Mouse (Mus musculus) adrenal gland, postnatal 36 days (tissue): ENCODE results near the gene Loxl3. TPM values are rescaled to one million over a fixed set of nuclear protein-coding genes. Genes with fewer than 3 reads are reported as not detected.

Source experiments
- DNase-seq, 2 experiments: peaks; one replicate each; pipeline ENCODE4 v3.0.0; 2021; ENCODE audit warnings: mixed read lengths in 1 of 2
- microRNA-seq: library from miRNA; unstranded; fragments of <30 nt; microRNA quantifications from one replicate; pipeline ENCODE4 v1.2.0, GENCODE M21; 2021
- total RNA-seq, 2 experiments: library from RNA; stranded (reverse); gene quantifications; 2 replicates each; pipeline ENCODE4 v1.2.3; 2021

Loxl3 gene
- total RNA-seq, 2 experiments from 2014 or later: 3.3 to 3.5 TPM

DNA sequence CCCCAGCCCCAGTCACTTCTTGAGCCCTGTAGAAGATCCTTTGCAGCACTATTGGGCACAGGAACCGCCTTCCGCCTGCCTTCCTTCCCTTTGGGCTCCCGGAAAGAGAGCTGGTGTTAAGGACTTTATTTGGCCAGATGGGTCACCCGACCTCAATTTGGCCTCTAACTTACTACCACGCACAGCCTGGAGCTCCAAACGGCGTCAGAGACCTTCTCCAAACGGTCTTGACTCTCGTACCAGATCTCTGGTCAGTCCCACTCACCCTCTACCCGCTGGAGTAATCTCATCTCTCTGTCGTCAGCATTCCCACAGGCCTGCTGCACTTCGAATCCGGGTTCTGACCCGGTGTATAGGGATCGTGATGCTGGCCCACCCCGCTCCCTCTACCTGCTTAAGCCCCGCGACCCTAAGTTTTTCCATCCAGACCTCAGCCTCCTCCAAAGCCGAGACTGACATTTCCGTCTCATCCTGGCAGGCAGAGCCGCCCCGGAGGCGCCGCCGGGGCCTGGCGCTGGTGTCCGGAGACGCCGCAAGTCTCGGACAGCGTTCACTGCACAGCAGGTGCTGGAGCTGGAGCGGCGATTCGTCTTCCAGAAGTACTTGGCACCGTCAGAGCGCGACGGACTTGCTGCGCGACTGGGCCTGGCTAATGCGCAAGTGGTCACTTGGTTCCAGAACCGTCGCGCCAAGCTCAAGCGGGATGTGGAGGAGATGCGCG lies 53.4 kb downstream of the Loxl3 start:
- peak; percentile 73 to 78 for DNase-seq

DNA sequence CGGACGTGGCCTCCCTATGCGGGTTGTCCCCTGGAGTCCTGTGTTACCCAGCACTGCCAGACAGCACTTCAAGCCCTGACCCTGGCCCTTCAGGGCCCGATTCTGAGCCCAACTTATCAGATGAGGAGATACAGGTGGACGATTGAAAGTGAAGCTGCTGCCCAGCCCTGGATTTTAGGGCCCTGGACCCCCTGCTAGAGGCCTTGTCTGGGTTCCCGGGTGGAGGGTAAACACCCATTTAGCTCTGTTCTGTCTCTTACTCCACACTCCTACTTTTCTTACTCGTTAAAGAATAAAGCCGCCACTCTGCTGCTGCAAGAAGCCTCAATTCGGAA lies 53.9 kb downstream of the Loxl3 start:
- DNase-seq: no peak

- peak; percentile 59 to 75 for DNase-seq
Measured at GRCm38 (mm10) chr6:83092416-83093127, 58.6 kb downstream of the Loxl3 start.

DNA sequence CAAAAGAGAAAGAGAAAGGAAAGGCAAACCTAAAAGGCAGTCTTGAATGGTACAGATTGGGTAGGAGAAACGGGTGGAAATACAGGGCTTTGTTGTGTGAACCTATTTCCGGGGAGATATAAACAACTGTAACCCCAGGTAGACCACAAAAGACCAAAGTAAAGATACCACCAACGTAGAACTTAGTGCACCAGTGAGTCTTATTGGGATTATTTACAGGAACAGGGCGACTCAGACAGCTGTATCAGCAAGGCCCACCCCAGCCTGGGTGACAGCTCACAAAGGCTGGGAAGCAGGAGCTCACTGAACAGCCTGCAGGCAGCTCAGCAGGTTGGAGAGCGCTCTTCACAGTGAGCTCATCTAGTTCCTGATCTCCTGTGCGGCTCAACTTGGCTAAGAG lies 62.0 kb downstream of the Loxl3 start:
- DNase-seq: peak in 1 of 2 experiments; percentile 49

- DNase-seq: peak in 1 of 2 experiments; percentile 64
Measured at GRCm38 (mm10) chr6:83098411-83098810, 64.4 kb downstream of the Loxl3 start.

DNA sequence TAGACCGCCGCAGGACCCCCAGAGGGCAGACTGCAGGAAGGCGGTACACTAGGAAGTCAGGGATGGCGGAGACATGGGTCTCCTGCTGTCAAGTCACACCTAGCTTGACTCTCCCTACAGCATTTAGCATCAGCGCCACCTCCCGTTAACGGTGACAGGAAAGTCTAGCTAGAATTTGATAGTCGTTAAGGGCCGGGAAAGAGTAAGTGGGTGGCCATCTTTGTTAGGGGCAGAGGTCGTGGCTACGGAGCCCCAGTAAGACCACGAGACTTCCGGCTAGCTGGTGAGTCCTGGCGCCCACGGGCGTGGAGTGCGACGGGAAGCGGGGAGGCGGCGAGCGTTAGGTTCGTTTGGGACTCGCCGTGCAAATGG lies 67.3 kb downstream of the Loxl3 start, which contains the start of the genes Ccdc142 and Gm42688:
Gene Ccdc142, plus strand, starts transcription at position 286 of the 372 bp plus-strand sequence.
Gene Gm42688, plus strand, starts transcription at position 302 of the 372 bp plus-strand sequence.
- DNase-seq: peak; percentile 92

GRCm38 (mm10) chr6:83101688-83102556 lies 67.9 kb downstream of the Loxl3 start:
- DNase-seq: peak; percentile 80 to 88

Small RNA genes lying within 50 kb of the gene (microRNA-seq; reads per million reads assigned to microRNA genes)
- gene Mir3470a (not detected), gene Mir7040 (not detected)

Other genes with a start within 250 kb of the Loxl3 start
- under 1 TPM; 0.66 to 0.69 TPM for gene Sema4f, start 94.4 kb upstream of the Loxl3 start, total RNA-seq
- gene M1ap, start 87.3 kb upstream of the Loxl3 start, total RNA-seq: under 1 TPM in 1 of 2 experiments, not detected in 1; 0.13 TPM
- 10 to 100 TPM in 1 of 2 experiments, 1 to 10 TPM in 1; 9.9 to 13.8 TPM for gene Dok1, start 702 bp upstream of the Loxl3 start, total RNA-seq
- gene Aup1, start 20.3 kb downstream of the Loxl3 start, total RNA-seq: 100 to 1,000 TPM; 173 to 185 TPM
- gene Htra2, start 21.1 kb downstream of the Loxl3 start, total RNA-seq: 10 to 100 TPM; 51.8 to 58.4 TPM
- 1 to 10 TPM; 2.0 to 2.9 TPM for gene Dqx1, start 23.7 kb downstream of the Loxl3 start, total RNA-seq
- gene Tlx2, start 36.1 kb downstream of the Loxl3 start, total RNA-seq: 1 to 10 TPM; 7.5 to 8.9 TPM
- 10 to 100 TPM; 30.9 to 38.9 TPM for gene Pcgf1, start 43.7 kb downstream of the Loxl3 start, total RNA-seq
- 10 to 100 TPM in 1 of 2 experiments, 1 to 10 TPM in 1; 7.9 to 15.5 TPM for gene Lbx2, start 52.2 kb downstream of the Loxl3 start, total RNA-seq
- gene Ccdc142, start 67.4 kb downstream of the Loxl3 start, total RNA-seq: 1 to 10 TPM; 3.6 to 4.1 TPM
- gene Gm42688, start 67.4 kb downstream of the Loxl3 start, total RNA-seq: 1 to 10 TPM; 5.2 to 5.9 TPM
- 100 to 1,000 TPM; 103 to 109 TPM for gene Mrpl53, start 74.9 kb downstream of the Loxl3 start, total RNA-seq
- gene Mogs, start 81.3 kb downstream of the Loxl3 start, total RNA-seq: 10 to 100 TPM; 58.3 to 77.1 TPM
- gene Wbp1, start 87.4 kb downstream of the Loxl3 start, total RNA-seq: 10 to 100 TPM; 69.8 to 90.1 TPM
- gene Ino80b, start 91.3 kb downstream of the Loxl3 start, total RNA-seq: 10 to 100 TPM; 22.4 to 25.2 TPM
- gene Rtkn, start 101.3 kb downstream of the Loxl3 start, total RNA-seq: 10 to 100 TPM in 1 of 2 experiments, 1 to 10 TPM in 1; 5.1 to 14.0 TPM
- gene Wdr54, start 122.2 kb downstream of the Loxl3 start, total RNA-seq: 1 to 10 TPM; 1.8 to 3.1 TPM
- gene 1700003E16Rik, start 122.2 kb downstream of the Loxl3 start, total RNA-seq: under 1 TPM; 0.43 to 0.66 TPM
- 100 to 1,000 TPM; 127 to 132 TPM for gene Dctn1, start 131.7 kb downstream of the Loxl3 start, total RNA-seq
- under 1 TPM; 0.07 to 0.17 TPM for gene Slc4a5, start 185.7 kb downstream of the Loxl3 start, total RNA-seq